Mouse (Mus musculus) MEL (cell line): ENCODE results near the gene Arhgap40.

Experiments used
- CTCF ChIP-seq, 3 experiments: IDR thresholded peaks in 2 of 3; conservative IDR thresholded peaks in 1 of 3; 2 replicates each; pipeline ENCODE4 v1.5.1; 2011 to 2012; ENCODE audit warnings: low read length in 3 of 3, low read depth in 2 of 3, mild to moderate bottlenecking in 2 of 3, improper control_type of control experiment in 1 of 3, inconsistent platforms in 1 of 3, mixed read lengths in 1 of 3, moderate library complexity in 1 of 3; ENCODE audit not compliant: control insufficient read depth in 1 of 3, insufficient read depth in 1 of 3, poor library complexity in 1 of 3, severe bottlenecking in 1 of 3
- E2F4 ChIP-seq: IDR thresholded peaks from 2 replicates; pipeline ENCODE4 v1.6.1; 2011; ENCODE audit warnings: low read depth, low read length, improper control_type of control experiment, borderline replicate concordance
- EP300 ChIP-seq, 2 experiments: IDR thresholded peaks; 2 replicates each; pipeline ENCODE4 v1.6.1; 2011; ENCODE audit warnings: improper control_type of control experiment in 2 of 2, low read length in 2 of 2, low read depth in 1 of 2, mild to moderate bottlenecking in 1 of 2
- GATA1 ChIP-seq: IDR thresholded peaks from 2 replicates; pipeline ENCODE4 v1.6.1; 2011; ENCODE audit warnings: low read depth, low read length, improper control_type of control experiment
- MAFK ChIP-seq: IDR thresholded peaks from 2 replicates; pipeline ENCODE4 v1.6.1; 2011; ENCODE audit warnings: low read depth, mild to moderate bottlenecking, low read length, improper control_type of control experiment, borderline replicate concordance
- MAX ChIP-seq: IDR thresholded peaks from 2 replicates; pipeline ENCODE4 v1.6.1; 2011; ENCODE audit warnings: low read length, improper control_type of control experiment
- MYC ChIP-seq: IDR thresholded peaks from 2 replicates; pipeline ENCODE4 v1.6.1; 2011; ENCODE audit warnings: low read depth, mild to moderate bottlenecking, low read length, improper control_type of control experiment, moderate library complexity
- NRF1 ChIP-seq: IDR thresholded peaks from 2 replicates; pipeline ENCODE4 v1.6.1; 2014; ENCODE audit warnings: low read depth, mild to moderate bottlenecking, inconsistent platforms, low read length, improper control_type of control experiment, moderate library complexity; ENCODE audit not compliant: poor library complexity, insufficient read depth, severe bottlenecking
- POLR2A ChIP-seq, 2 experiments: IDR thresholded peaks; 2 replicates each; pipeline ENCODE4 v1.6.1; 2011 to 2012; ENCODE audit warnings: low read length in 2 of 2, mild to moderate bottlenecking in 2 of 2, control low read depth in 1 of 2, improper control_type of control experiment in 1 of 2, low read depth in 1 of 2, moderate library complexity in 1 of 2; ENCODE audit not compliant: control insufficient read depth in 1 of 2, insufficient read depth in 1 of 2, poor library complexity in 1 of 2
- UBTF ChIP-seq: IDR thresholded peaks from 2 replicates; pipeline ENCODE4 v1.6.1; 2012; ENCODE audit warnings: low read depth, mild to moderate bottlenecking, inconsistent platforms, low read length, improper control_type of control experiment, moderate library complexity, borderline replicate concordance; ENCODE audit not compliant: insufficient read depth

- TF ChIP-seq GATA1, result no peak
- TF ChIP-seq POLR2A (IDR thresholded peaks at IDR 0.05; ENCODE audit: control insufficient read depth in 1 of 2, insufficient read depth in 1 of 2, low read depth in 1 of 2, low read length in 2 of 2, poor library complexity in 1 of 2), result no peak
- TF ChIP-seq UBTF, result no peak
- TF ChIP-seq E2F4, result no peak
- TF ChIP-seq NRF1, result no peak
- TF ChIP-seq EP300 (IDR thresholded peaks at IDR 0.05; ENCODE audit: low read depth in 1 of 2, low read length in 2 of 2), result no peak
- no peak for TF ChIP-seq MAX
- no peak for TF ChIP-seq MAFK
- no peak for TF ChIP-seq MYC
- no peak for TF ChIP-seq CTCF (IDR thresholded peaks at IDR 0.05 in 2 of 3, conservative IDR thresholded peaks at IDR 0.05 in 1 of 3; ENCODE audit: control insufficient read depth in 1 of 3, insufficient read depth in 1 of 3, low read depth in 2 of 3, low read length in 3 of 3, poor library complexity in 1 of 3, severe bottlenecking in 1 of 3)
Measured at GRCm38 (mm10) chr2:158524129-158524860, 11.7 kb downstream of the Arhgap40 start.
